Mouse (Mus musculus): Measurements from ENCODE around the gene Ryr2. TPM values are rescaled to one million over a fixed set of nuclear protein-coding genes. Genes with fewer than 3 reads are reported as not detected.

The Ryr2 gene
- polyA plus RNA-seq, 1 experiment from 2014 or later: 7.1 TPM

DNA sequence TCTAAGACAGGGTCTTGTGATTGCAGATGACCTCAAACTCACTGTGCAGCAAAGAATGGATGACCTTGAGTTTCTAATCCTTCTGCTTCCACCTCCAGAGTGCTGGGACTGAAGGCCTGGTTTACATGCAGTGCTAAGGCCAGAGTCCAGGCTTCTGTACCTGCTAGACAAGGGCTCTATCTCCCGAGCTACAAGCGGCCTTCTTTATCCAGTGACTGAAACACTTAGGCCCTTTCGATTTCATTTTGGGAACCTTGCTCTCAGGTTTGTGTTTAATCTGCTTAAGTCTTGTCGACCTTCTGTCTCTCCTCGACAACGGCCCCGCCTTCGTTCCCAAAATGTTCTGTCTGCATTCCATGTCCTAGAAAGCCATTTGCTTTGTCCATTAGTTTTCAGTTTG, 8.8 kb upstream of the Ryr2 start:
- 93% methylated on average over 8 of the region's 8 CpGs for WGBS
- no peaks in the 10 kb centered on the region for H3K36me3 ChIP-seq
- H3K27me3 ChIP-seq (replicated peaks): no peaks in the 10 kb centered on the region
- no peak overlapping the region for H3K4me3 ChIP-seq (replicated peaks)
- no peak overlapping the region for H3K27ac ChIP-seq (replicated peaks)
- H3K4me1 ChIP-seq: no peaks in the 10 kb centered on the region
- no peak overlapping the region for H3K4me2 ChIP-seq
- H3K9ac ChIP-seq (replicated peaks): no peak overlapping the region
- no peak for ATAC-seq (ENCODE audit: low FRiP score)
- H3K9me3 ChIP-seq (replicated peaks): no peaks in the 10 kb centered on the region

DNA sequence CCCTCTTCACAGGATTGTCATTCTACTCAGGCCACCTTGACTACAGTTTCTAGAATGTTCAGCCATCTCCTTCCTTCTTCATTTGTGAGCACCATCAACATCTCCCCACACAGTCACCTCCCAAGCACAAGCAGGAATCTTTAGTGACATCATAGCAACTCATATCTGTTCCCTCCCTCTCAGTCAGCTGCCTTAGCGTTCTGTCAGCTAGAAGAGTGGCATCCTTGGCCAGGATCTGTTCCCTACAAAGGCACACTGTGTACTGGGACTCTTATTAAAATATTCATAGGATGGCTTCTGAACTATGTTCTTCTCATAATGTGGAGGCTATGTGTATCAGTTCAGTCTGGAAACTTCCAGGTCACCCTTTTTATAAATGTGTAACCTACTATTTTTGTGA, 8.1 kb upstream of the Ryr2 start:
- 86% methylated on average over 1 of the region's 1 CpGs for WGBS
- no peak for ATAC-seq (ENCODE audit: low FRiP score)
- no peak overlapping the region for H3K4me2 ChIP-seq
- no peaks in the 10 kb centered on the region for H3K4me1 ChIP-seq
- no peak overlapping the region for H3K9ac ChIP-seq (replicated peaks)
- no peak overlapping the region for H3K27ac ChIP-seq (replicated peaks)
- no peaks in the 10 kb centered on the region for H3K9me3 ChIP-seq (replicated peaks)
- no peaks in the 10 kb centered on the region for H3K36me3 ChIP-seq
- no peak overlapping the region for H3K4me3 ChIP-seq (replicated peaks)
- no peaks in the 10 kb centered on the region for H3K27me3 ChIP-seq (replicated peaks)

DNA sequence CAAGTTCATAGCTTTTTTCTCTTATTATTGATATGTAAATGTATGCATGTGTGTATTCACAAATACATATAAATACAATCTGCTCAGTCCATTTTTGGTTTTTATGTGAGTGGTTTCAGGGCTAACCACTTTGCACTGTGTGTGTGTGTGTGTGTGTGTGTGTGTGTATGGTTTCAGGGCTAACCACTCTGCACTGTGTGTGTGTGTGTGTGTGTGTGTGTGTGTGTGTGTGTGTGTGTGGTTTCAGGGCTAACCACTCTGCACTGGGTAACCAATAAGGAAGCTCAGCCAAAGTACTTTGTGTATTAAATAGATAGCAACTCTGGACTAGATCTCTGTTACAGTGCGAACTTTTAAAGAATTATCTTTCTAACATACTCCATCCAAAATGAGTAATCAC, 2.2 kb upstream of the Ryr2 start:
- peaks cover 15% of the 10 kb centered on the region for H3K4me1 ChIP-seq
- no peaks in the 10 kb centered on the region for H3K36me3 ChIP-seq
- H3K27ac ChIP-seq (replicated peaks): no peak overlapping the region
- H3K9ac ChIP-seq (replicated peaks): no peak overlapping the region
- no peaks in the 10 kb centered on the region for H3K27me3 ChIP-seq (replicated peaks)
- no peaks in the 10 kb centered on the region for H3K9me3 ChIP-seq (replicated peaks)
- no peak overlapping the region for H3K4me3 ChIP-seq (replicated peaks)
- WGBS: 96% methylated on average over 1 of the region's 1 CpGs
- H3K4me2 ChIP-seq: no peak overlapping the region
- no peak for ATAC-seq (ENCODE audit: low FRiP score)

DNA sequence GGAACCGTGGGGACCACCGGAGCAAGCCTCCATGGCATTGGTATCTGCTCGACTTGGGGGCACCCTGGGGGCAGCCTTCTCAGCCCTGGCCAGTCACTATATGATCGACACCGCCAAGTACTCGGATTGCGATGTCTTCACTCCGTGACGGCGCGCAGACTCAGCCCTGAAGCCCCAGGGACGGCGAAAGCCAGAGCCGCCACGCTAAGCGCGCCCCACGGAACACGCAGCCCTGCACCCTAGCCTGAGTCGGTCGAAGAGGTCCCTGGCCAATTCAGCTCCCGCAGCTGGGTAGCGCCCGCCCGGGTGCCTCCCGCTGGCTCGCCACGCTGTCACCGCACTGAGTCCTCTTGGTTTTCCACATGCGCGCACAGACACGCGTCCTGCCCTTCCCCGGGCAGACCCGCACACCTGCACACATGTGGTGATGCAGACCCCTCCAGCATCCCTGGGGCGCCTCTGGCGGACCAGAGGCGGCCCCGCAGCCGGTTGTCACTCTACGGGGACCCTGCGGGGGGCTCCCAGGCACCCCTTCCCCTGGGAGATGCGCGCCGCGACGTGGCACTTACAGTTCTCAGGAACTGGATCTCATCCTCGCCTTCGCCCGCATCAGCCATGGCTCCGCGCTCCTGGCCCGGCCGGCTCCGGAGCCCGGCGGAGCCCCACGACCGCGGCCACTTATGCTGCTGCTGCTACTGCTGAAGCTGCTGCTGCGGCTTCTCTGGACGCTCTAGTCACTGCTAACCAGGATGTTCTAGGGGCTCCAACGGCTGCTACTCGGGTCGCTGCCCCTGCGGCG, 716 bp downstream of the Ryr2 start:
- ATAC-seq (ENCODE audit: low FRiP score): peak; percentile 82
- Histone ChIP-seq H3K4me2 (peak overlapping the region; percentile 67), H3K4me1 (peaks cover 19% of the 10 kb centered on the region), H3K9me3 (replicated peaks) (no peaks in the 10 kb centered on the region), H3K27ac (replicated peaks) (peak overlapping the region; percentile 91), H3K9ac (replicated peaks) (peak overlapping the region; percentile 88), H3K27me3 (replicated peaks) (0 out of 2 replicates have a peak, but pooled peaks cover 2% of the 10 kb centered on the region), H3K36me3 (no peaks in the 10 kb centered on the region), H3K4me3 (replicated peaks) (peak overlapping the region; percentile 75)
- under 1% methylated on average over 67 of the region's 67 CpGs for WGBS

DNA sequence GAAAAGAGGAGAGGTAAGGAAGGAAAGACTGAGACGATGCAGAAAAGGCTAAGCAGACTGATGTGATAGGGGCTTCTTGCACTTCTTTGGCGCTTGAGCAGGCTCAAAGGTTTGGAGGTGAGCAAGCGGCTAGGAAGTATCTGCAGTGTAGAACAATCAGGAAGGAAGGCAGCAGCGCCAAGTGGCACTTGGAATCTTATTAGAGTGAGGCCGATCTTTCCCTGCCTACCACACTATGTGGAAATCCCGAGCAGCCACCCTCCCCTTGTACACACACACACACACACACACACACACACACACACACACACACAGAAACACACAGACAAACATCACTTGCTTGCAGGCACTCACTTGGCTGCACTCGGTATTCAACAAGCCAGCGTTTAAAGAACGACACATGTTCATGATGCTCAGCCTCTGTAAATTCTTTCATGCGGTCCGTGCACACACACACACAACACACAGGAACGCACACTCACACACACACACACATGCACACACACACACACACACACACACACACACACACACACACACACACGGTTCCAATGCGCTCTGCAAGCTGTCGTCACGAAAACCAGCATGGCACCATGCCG, 1.4 kb downstream of the Ryr2 start:
- Histone ChIP-seq H3K9me3 (replicated peaks) (no peaks in the 10 kb centered on the region), H3K27ac (replicated peaks) (peak overlapping the region; percentile 91), H3K4me2 (peak overlapping the region; percentile 67), H3K4me3 (replicated peaks) (peak overlapping the region; percentile 75), H3K4me1 (peaks cover 19% of the 10 kb centered on the region), H3K27me3 (replicated peaks) (0 out of 2 replicates have a peak, but pooled peaks cover 2% of the 10 kb centered on the region), H3K36me3 (no peaks in the 10 kb centered on the region), H3K9ac (replicated peaks) (peak overlapping the region; percentile 88)
- ATAC-seq (ENCODE audit: low FRiP score): peak; percentile 26
- 2% methylated on average over 17 of the region's 17 CpGs for WGBS

DNA sequence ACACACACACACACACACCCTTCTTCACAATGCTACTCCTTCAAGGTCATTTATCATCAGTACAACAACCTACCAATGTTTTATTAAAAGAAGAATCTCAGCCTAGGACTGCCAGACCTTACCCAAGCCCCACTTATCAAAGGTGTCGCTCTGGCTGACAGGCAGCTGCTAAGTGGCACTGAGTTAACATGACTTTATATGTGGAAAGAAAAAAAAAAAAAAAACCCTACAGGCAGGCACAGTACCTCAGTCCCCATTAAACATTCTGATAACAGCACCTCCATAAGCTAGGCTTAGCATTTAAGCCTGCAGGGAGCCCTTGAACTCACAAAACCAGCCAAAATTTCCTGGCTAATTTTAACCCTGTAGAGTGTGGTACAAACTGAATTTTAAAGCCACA, 2.4 kb downstream of the Ryr2 start:
- no peak for ATAC-seq (ENCODE audit: low FRiP score)
- H3K9me3 ChIP-seq (replicated peaks): no peaks in the 10 kb centered on the region
- no peak overlapping the region for H3K27ac ChIP-seq (replicated peaks)
- peak overlapping the region; percentile 75 for H3K4me3 ChIP-seq (replicated peaks)
- 0 out of 2 replicates have a peak, but pooled peaks cover 2% of the 10 kb centered on the region for H3K27me3 ChIP-seq (replicated peaks)
- peak overlapping the region; percentile 15; the same call in 1 of the 2 replicates for H3K9ac ChIP-seq (replicated peaks)
- H3K36me3 ChIP-seq: no peaks in the 10 kb centered on the region
- H3K4me2 ChIP-seq: peak overlapping the region; percentile 67
- 62% methylated on average over 1 of the region's 1 CpGs for WGBS
- peaks cover 19% of the 10 kb centered on the region for H3K4me1 ChIP-seq

DNA sequence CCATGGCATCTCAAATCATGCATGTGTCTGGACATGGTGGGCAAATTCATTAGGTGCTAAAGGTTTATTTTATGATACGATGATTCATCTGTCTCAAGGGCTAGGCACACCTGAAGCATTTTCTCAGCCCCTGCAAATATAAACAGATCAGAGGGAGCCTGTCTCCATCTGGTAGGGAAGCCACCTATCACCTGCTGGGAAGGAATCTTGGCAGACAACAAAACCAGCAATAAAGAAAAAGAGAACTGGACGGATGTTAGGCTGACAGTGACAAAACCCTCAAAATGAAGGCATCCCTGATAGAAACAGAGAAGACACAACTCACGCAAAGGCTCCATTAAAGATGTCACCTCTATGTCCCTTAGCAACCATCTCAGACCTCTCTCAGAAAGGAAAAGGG, 3.7 kb downstream of the Ryr2 start:
- ATAC-seq (ENCODE audit: low FRiP score): no peak
- H3K27me3 ChIP-seq (replicated peaks): 0 out of 2 replicates have a peak, but pooled peaks cover 2% of the 10 kb centered on the region
- no peak overlapping the region for H3K4me3 ChIP-seq (replicated peaks)
- no peaks in the 10 kb centered on the region for H3K9me3 ChIP-seq (replicated peaks)
- no peaks in the 10 kb centered on the region for H3K36me3 ChIP-seq
- no peak overlapping the region for H3K9ac ChIP-seq (replicated peaks)
- no peak overlapping the region for H3K27ac ChIP-seq (replicated peaks)
- H3K4me1 ChIP-seq: peaks cover 19% of the 10 kb centered on the region
- WGBS: 42% methylated on average over 3 of the region's 3 CpGs
- peak overlapping the region; percentile 67 for H3K4me2 ChIP-seq

DNA sequence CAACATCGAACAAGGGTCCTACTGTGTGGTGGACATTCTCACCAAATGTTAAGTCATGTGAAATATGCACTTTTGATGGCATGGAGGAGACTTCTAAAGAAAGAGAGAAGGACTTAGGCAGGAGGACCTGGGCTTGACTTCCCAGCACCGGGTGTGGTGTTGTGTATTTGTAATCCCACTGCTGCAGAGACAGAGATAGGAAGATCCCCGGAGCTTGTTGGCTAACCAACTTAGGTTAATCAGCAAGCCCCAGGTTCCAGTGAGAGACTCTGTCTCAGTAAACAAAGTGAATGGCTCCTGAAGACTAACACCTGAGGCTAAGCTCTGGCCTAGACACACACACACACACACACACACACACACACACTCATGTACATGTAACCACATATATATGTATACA, 7.3 kb downstream of the Ryr2 start:
- H3K4me1 ChIP-seq: peaks cover 7% of the 10 kb centered on the region
- ATAC-seq (ENCODE audit: low FRiP score): no peak

DNA sequence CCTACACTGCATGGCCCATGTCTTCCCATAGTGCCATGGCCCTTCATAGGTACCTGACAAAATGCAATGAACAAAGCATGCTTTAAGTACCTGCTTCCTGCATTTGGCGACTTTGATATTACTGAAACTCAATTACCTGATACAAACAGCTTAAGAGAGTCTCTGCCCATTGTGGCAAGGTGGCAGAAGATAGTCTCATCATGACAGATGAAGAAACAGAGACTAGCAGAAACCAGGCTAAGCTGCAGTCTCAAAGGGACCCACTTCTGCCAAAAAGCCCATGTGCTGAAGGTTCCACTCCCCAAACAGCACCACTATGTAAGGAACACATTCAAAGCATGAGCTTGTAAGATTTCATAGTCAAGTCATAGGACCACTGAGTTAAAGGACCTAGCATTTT, 7.8 kb downstream of the Ryr2 start:
- WGBS: 89% methylated on average over 1 of the region's 1 CpGs

More for the DNA sequence above, 7.3 kb downstream of the Ryr2 start:
- WGBS: 88% methylated on average over 3 of the region's 3 CpGs
- H3K4me3 ChIP-seq (replicated peaks): no peak overlapping the region
- no peak overlapping the region for H3K27ac ChIP-seq (replicated peaks)
- no peaks in the 10 kb centered on the region for H3K36me3 ChIP-seq
- H3K9ac ChIP-seq (replicated peaks): no peak overlapping the region
- 0 out of 2 replicates have a peak, but pooled peaks cover 2% of the 10 kb centered on the region for H3K27me3 ChIP-seq (replicated peaks)
- no peaks in the 10 kb centered on the region for H3K9me3 ChIP-seq (replicated peaks)
- no peak overlapping the region for H3K4me2 ChIP-seq

DNA sequence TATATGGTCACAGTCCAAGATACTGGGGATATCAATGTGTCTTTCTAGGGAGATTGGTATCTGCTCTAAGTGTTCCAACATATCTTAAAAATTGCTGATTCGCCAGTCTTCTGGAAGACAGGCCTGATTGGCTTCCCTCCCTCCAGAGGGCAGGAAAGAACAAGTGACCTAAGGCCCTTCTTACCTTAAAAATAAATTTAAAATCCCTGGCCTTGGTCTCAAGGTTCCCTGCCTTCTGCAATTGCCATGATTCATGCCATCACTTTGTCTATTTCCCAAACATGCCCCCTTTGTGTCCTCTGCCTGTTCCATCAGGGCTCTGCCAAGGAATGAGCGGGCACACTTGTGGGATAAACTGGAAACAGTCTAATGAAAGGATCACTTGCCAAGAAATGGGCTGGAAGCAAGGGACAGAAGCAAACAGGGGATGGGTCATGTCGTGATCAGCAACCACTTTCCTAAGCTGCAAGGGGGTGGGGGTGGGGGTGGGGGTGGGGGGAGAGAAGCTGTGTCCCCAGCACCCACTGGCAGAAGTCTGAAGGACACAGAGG, 10.3 kb downstream of the Ryr2 start:
- Histone ChIP-seq H3K4me2 (no peak overlapping the region), H3K4me1 (no peaks in the 10 kb centered on the region), H3K36me3 (no peaks in the 10 kb centered on the region), H3K4me3 (replicated peaks) (no peak overlapping the region), H3K27ac (replicated peaks) (no peak overlapping the region), H3K9me3 (replicated peaks) (no peaks in the 10 kb centered on the region), H3K9ac (replicated peaks) (no peak overlapping the region), H3K27me3 (replicated peaks) (no peaks in the 10 kb centered on the region)
- WGBS: 91% methylated on average over 3 of the region's 3 CpGs
- ATAC-seq (ENCODE audit: low FRiP score): no peak

More for the DNA sequence above, 7.8 kb downstream of the Ryr2 start:
- Histone ChIP-seq H3K9me3 (replicated peaks) (no peaks in the 10 kb centered on the region), H3K4me1 (peaks cover 5% of the 10 kb centered on the region; the same call in 1 of the 2 replicates), H3K4me2 (no peak overlapping the region), H3K27ac (replicated peaks) (no peak overlapping the region), H3K27me3 (replicated peaks) (0 out of 2 replicates have a peak, but pooled peaks cover 2% of the 10 kb centered on the region), H3K9ac (replicated peaks) (no peak overlapping the region), H3K4me3 (replicated peaks) (no peak overlapping the region), H3K36me3 (no peaks in the 10 kb centered on the region)
- ATAC-seq (ENCODE audit: low FRiP score): no peak

DNA sequence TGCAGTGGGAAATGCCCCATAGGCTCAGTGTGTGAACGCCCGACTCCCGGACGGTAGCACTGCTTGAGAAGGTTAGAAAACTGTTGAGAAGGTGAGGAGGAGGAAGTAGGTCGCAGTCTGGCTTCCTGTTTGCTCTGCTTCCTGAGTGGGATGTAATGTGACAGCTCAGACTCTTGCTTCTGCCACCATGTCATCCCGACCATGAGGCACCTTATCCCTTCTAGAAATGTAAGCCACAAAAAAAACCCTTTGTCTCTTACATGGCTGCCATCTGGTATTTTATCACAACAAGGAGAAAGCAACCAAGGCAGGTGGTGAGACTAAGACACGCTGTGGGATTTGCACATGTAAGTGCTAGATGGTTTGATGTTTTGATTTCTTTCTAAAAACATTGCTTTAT, 12.2 kb downstream of the Ryr2 start:
- no peaks in the 10 kb centered on the region for H3K9me3 ChIP-seq (replicated peaks)
- no peak for ATAC-seq (ENCODE audit: low FRiP score)
- H3K4me3 ChIP-seq (replicated peaks): no peak overlapping the region
- 88% methylated on average over 7 of the region's 7 CpGs for WGBS
- no peak overlapping the region for H3K27ac ChIP-seq (replicated peaks)
- no peaks in the 10 kb centered on the region for H3K36me3 ChIP-seq
- H3K4me1 ChIP-seq: no peaks in the 10 kb centered on the region
- H3K9ac ChIP-seq (replicated peaks): no peak overlapping the region
- H3K27me3 ChIP-seq (replicated peaks): no peaks in the 10 kb centered on the region
- H3K4me2 ChIP-seq: no peak overlapping the region

DNA sequence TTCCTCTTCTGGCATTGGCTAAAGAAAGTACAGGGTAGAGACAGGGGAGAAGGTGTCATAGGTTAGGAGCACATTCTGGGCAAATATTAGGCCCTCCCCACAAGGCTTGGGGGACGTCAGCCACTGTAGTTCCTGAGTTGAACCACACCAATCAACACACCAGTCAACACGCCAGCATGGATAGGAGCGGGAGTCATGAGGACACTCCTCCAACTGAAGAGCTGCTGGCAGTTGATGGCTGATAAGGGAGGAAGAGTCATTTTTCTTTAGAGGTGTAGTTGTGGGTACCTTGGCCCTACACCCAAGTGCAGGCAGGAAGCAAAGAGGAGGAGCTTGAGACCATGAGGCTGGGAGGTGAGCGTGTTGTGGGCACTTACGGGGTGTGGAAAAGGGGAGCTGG, 13.6 kb downstream of the Ryr2 start:
- no peak overlapping the region for H3K4me2 ChIP-seq
- no peak overlapping the region for H3K9ac ChIP-seq (replicated peaks)
- H3K27me3 ChIP-seq (replicated peaks): no peaks in the 10 kb centered on the region
- H3K27ac ChIP-seq (replicated peaks): no peak overlapping the region
- ATAC-seq (ENCODE audit: low FRiP score): no peak
- H3K36me3 ChIP-seq: no peaks in the 10 kb centered on the region
- no peak overlapping the region for H3K4me3 ChIP-seq (replicated peaks)
- H3K4me1 ChIP-seq: no peaks in the 10 kb centered on the region
- WGBS: 92% methylated on average over 5 of the region's 5 CpGs
- no peaks in the 10 kb centered on the region for H3K9me3 ChIP-seq (replicated peaks)
